ENCODE assay signal across 13 mouse cellular contexts in genomic region chr5:134275556-134275955, GRCm38 (mm10). TPM values are rescaled to one million over a fixed set of nuclear protein-coding genes. Genes with fewer than 3 reads are reported as not detected.
DNase-seq lines count a peak whose midpoint lies in the region; ATAC-seq and TF ChIP-seq lines count a peak whose summit lies in the region.
"Had no signal": no experiment of that assay in that cellular context is flagged by ENCODE, and none has a peak within 500 bp of the region (broad histone marks: within the 10 kb centered on the region; RNA-seq: fewer than 3 reads in every experiment).

No protein-coding gene starts in this region.

- no peak overlapping the region for H3K4me2 ChIP-seq in liver, postnatal 0 days (ENCODE audit: low read depth, low read length)

- no peak for TF ChIP-seq EP300 in liver, postnatal 0 days (IDR thresholded peaks at IDR 0.05; ENCODE audit: low read depth)

- no peaks in the 10 kb centered on the region for H3K9me3 ChIP-seq in liver, postnatal 0 days (ENCODE audit: low read length)
- H3K9me3 ChIP-seq: embryonic facial prominence, embryonic 10.5 days; hindbrain, embryonic 10.5 days had no signal

- DNase-seq in gastrocnemius, adult 2 months, result no peak
- DNase-seq in gastrocnemius, postnatal 14 days, result no peak
- DNase-seq in lung, postnatal 36 days, result peak; percentile 28
- DNase-seq in lung, adult 2 months, result no peak
- DNase-seq in kidney, postnatal 10 days, result peak; percentile 48
- peak; percentile 81 for DNase-seq in thymus, postnatal 4 days
- no peak for DNase-seq in adrenal gland, adult 8-10 months
- DNase-seq in liver, postnatal 0 days, result no peak
- DNase-seq: adrenal gland, postnatal 25 days; cerebellum, adult 11-12 months; gastrocnemius, postnatal 25 days had no signal

- ATAC-seq in liver, postnatal 0 days, result no peak

- H3K36me3 ChIP-seq in liver, postnatal 0 days (replicated peaks; ENCODE audit: insufficient read depth, low read length), result peaks cover 69% of the 10 kb centered on the region

- H3K9ac ChIP-seq in liver, postnatal 0 days (replicated peaks), result no peak overlapping the region

- peak overlapping the region; percentile 63 for H3K27ac ChIP-seq in gastrocnemius, adult 2 months
- H3K27ac ChIP-seq in liver, postnatal 0 days (ENCODE audit: low read depth), result no peak overlapping the region
- H3K27ac ChIP-seq: embryonic facial prominence, embryonic 10.5 days; hindbrain, embryonic 10.5 days had no signal

- H3K4me1 ChIP-seq in lung, adult 2 months (ENCODE audit: control insufficient read depth, insufficient read depth, low read length), result no peaks in the 10 kb centered on the region
- H3K4me1 ChIP-seq in liver, postnatal 0 days (ENCODE audit: insufficient read depth), result no peaks in the 10 kb centered on the region
- H3K4me1 ChIP-seq: embryonic facial prominence, embryonic 10.5 days; hindbrain, embryonic 10.5 days had no signal

- H3K27me3 ChIP-seq in liver, postnatal 0 days (ENCODE audit: insufficient read depth, low read length), result no peaks in the 10 kb centered on the region

- TF ChIP-seq CTCF in gastrocnemius, adult 2 months (IDR thresholded peaks at IDR 0.05), result no peak
- TF ChIP-seq CTCF in lung, adult 2 months (IDR thresholded peaks at IDR 0.05; ENCODE audit: insufficient read depth, low read length), result no peak
- TF ChIP-seq CTCF in liver, postnatal 0 days (IDR thresholded peaks at IDR 0.05; ENCODE audit: low read depth), result no peak

- intact Hi-C loops in gastrocnemius, adult 2 months (cut with DNase I), result no loop called here
- intact Hi-C loops in gastrocnemius, postnatal 14 days (cut with DNase I; ENCODE audit: low total_unique reads), result loop anchor here (5.0 kb wide), 1 partner anchor 62 kb away; no protein-coding TSS in a partner anchor

- WGBS in lung, adult 2 months, result 79% methylated on average over 10 of the region's 10 CpGs
- WGBS in liver, postnatal 0 days (ENCODE audit: insufficient replicate concordance), result 75% methylated on average over 10 of the region's 10 CpGs

- no peak overlapping the region for H3K4me3 ChIP-seq in gastrocnemius, adult 2 months
- H3K4me3 ChIP-seq in lung, adult 2 months (replicated peaks; ENCODE audit: extremely low read depth, low read depth, low read length), result no peak overlapping the region
- no peak overlapping the region for H3K4me3 ChIP-seq in liver, postnatal 0 days (ENCODE audit: low read depth, low read length)
- H3K4me3 ChIP-seq: embryonic facial prominence, embryonic 10.5 days; hindbrain, embryonic 10.5 days had no signal

- no peak for TF ChIP-seq POLR2A in lung, adult 2 months (IDR thresholded peaks at IDR 0.05; ENCODE audit: borderline replicate concordance, extremely low read depth, low read depth, low read length)

RNA-seq across cellular contexts. Expression of gene Gtf2i, which starts 39.0 kb away (rescaled TPM):
- total RNA-seq in gastrocnemius, adult 2 months (2021), result 100 to 1,000 TPM; 103 to 122 TPM
- 100 to 1,000 TPM; 119 to 134 TPM for total RNA-seq in gastrocnemius, postnatal 14 days (2021)
- polyA plus RNA-seq in lung, adult 2 months (2012; rRNA removed), result 63.8 and 79.5 TPM in 2 replicates
- 100 to 1,000 TPM; 215 to 303 (median 258) TPM for total RNA-seq in adrenal gland, adult 8-10 months (2022)
- 29.8 and 34.7 TPM in 2 replicates for polyA plus RNA-seq in liver, postnatal 0 days (2015; fragmentation: Nextera tagmentation; extraction: Ambion mirVana)

RNA-seq across cellular contexts. Expression of gene Ncf1, which starts 46.1 kb away (rescaled TPM):
- total RNA-seq in gastrocnemius, adult 2 months (2021), result 1 to 10 TPM; 1.0 to 3.8 TPM
- 1 to 10 TPM; 2.6 to 4.2 TPM for total RNA-seq in gastrocnemius, postnatal 14 days (2021)
- polyA plus RNA-seq in lung, adult 2 months (2012; rRNA removed), result 32.0 and 37.8 TPM in 2 replicates
- total RNA-seq in adrenal gland, adult 8-10 months (2022), result 10 to 100 TPM in 1 of 4 experiments, 1 to 10 TPM in 3; 6.7 to 10.7 (median 8.3) TPM
- polyA plus RNA-seq in liver, postnatal 0 days (2015; fragmentation: Nextera tagmentation; extraction: Ambion mirVana), result 24.4 and 26.0 TPM in 2 replicates

Comparison
In these comparisons a context has a peak if more than half of its experiments do, and no peak if none do; other contexts are left out.
1. DNase-seq: peak in lung, postnatal 36 days (single experiment), kidney, postnatal 10 days (single experiment) and thymus, postnatal 4 days (single experiment); none in gastrocnemius, adult 2 months (single experiment), gastrocnemius, postnatal 14 days (single experiment), lung, adult 2 months (single experiment), adrenal gland, adult 8-10 months (single experiment) and liver, postnatal 0 days (single experiment).